Mouse (Mus musculus): ENCODE measurements around the gene Cyp26b1.
"Not testable (repeated sequence)": the region's sequence is repeated elsewhere in the genome, so short reads cannot be mapped to it uniquely, and the experiment has no call there.

The Cyp26b1 gene

DNA sequence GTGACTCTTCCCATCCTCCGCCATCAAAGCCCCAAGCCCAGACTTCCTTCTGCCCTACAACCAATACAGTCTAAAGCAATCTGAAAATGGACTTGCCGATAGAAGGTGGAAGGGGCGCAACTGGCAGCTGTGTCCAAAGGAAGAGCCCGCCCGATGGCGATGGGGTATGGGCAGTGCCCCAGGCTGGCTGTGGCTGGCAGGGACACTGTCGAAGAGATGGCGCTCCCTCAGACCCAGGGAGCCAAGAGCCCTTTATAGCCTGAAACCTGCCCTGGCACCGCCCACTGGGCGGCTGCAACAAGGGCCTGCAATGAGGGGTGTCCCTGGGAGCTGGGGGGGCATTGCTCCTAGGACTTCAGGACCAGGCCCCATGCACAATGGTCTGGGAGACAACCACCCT is at the start of gene Cyp26b1:
Cyp26b1 (minus strand) TSS at position 216 of the 400 bp plus-strand sequence.
- no peak for DNase-seq (ENCODE audit: low spot score in 2 of 2)

DNA sequence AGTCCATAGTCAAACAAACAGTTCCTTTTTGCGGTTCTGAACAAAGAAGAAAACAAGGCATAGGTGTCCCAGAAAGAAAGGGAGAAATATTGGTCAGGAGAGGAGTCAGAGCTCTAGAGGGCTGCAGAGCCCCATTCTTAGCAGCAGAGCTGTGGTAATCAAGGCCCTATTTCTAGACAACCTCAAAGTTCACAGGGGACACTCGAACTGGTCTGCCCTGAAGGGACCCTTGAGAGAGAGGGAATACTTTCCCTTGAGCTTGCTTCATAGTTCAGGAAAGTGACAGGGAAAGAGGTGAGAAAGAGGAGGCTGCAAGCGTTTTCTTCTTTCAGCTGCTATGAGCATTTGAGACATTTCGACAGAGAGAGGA is 47.3 kb upstream of the Cyp26b1 start:
- DNase-seq (ENCODE audit: low spot score in 2 of 2) = no peak

DNA sequence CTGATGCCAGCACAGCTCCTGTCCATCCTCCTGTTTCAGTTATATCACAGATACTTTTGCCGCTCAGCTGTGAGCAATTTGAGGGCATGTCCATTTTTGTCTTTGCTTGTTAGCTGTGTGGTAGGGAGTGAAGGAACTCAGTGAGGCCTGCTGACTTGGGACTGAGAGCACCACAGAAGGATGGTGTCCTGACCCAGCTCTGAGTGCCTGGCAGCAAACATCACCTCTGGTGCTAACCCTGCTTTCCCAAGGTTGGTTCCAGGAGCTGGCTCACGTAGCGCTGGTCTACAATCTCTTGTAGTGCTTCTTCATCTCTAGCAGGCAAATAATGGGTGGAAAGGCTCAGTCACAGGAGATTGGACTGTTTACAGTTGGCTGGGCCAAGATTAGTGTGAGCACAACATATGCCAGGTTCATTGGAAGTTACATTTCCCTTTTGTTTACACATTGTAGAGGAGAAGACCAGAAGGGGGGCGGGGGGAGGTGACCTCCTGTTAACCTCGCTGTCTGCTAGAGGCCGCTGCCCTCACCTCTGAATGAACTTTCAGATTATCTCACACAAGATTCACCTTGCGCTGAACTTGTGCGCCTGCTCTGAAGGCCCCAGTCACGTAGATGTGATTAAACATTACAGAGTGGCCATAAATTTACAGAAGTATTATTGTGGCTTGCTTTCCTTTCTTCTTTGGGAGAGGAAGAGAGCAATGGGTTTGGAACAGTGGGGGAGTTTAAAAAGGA is 46.8 kb upstream of the Cyp26b1 start:
- DNase-seq (ENCODE audit: low spot score in 2 of 2) = no peak

DNA sequence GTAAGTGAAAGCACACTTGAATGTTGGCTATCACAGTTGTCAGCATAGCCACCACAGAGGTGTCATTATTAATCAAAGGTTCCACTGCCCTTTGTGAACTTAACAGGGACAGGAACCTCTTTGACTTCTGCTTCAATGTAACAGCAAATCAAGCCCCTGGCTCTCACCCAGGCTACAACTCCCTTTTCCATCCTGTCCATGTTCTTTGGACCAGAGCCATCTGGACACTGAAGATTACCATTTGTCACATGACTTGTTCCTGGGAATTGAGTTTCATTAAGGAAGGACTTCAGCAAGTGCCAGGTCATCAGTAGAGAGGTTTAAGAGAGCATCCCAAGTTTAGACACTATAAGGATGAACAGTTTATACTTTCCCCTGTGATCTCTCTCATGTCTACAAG is 44.5 kb upstream of the Cyp26b1 start:
- no peak for DNase-seq (ENCODE audit: low spot score in 2 of 2)

DNA sequence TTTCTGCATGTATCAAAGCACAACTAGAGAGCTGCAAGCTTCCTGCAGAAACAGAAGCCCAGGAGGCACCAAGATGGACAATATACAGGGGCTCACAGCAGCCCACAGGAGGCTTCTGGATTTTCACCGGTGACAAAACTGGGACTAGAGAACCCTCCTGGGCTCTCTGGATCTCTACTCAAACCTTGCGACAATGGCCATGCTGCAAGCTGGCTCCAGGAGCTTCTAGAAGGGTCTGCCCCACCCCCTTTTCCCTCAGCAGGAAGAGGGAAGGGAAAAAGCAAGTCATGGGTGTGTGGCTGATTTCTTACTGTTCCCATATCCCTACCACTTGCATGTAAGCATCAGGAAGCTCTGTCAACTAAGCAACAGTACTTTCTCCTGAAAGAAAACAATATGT is 37.9 kb upstream of the Cyp26b1 start:
- no peak for DNase-seq (ENCODE audit: low spot score in 2 of 2)

DNA sequence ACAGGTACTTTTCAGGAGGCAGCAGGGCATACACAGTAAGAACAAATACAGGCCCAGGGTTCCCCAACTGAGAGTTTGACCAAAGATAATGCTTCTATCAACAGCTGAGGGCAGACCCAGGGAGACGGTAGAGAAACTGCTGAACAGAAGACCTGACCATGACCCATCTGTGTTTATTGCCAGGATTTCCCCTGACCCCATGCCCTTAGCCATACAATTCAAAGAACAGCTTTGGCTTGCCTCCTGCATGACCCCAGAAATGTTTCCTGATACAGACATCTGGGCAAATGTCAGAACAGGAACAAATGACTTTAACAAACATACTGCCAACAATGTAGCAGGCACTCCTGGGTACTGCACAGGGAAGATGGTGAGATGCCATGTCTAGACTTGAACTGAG is 36.6 kb upstream of the Cyp26b1 start:
- DNase-seq (ENCODE audit: low spot score in 2 of 2) = no peak

DNA sequence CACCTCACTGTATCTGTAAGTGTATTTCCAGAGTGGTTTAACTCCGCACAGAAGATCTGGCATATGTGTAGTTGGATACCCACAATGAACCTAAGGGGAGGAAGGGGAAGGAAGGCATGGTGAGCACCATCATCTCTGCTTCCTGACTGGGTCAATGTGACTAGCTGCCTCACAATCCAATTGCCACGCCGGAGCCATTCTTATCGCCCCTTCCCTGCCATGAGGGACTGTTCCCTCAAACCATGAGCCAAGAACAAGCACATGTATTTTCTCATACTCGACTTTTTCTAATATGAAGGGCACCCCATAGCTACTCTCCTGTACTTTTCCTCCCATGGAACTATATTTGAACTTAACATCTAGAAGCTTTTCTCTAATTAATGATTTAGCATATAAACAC is 35.1 kb upstream of the Cyp26b1 start:
- no peak for DNase-seq (ENCODE audit: low spot score in 2 of 2)

DNA sequence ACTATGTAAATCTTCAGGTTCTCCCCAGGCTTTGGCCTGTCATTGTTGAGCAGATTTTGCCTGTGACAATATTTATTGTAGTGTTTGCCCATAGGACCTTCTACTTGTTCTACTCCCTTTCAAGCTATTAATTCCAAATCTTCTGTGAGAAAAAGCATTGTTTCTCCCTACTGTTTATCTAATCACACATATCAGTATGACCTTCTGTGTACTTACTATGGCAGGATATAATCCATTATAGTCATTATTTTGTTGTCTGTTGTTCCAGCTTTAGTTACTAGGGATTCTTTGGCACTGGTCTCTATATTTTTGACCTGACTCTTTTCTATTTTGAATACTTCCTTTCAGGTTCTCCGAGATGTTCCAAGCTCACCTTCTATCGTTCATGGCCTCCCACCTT is 32.7 kb upstream of the Cyp26b1 start:
- no peak for DNase-seq (ENCODE audit: low spot score in 2 of 2)

DNA sequence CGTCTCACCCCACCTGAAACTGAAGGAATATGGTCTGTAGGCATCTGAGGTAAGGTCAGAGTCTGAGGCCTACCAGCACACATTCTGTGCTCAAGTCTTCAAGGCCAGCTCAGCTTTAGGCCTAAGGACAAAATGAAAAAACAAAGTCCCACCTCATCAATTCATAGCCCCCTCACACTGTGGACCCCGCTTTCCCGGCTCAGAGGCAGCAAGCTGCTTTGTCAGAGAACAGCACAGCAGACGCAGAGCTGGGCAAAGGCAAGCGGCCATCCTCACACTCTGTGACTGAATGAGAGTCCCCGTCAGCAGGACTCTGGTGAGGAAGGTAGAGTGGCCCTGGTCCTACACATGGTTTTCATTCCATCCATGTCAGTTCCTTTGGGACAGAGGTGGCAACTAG is 25.5 kb upstream of the Cyp26b1 start:
- DNase-seq (ENCODE audit: low spot score in 2 of 2) = no peak

DNA sequence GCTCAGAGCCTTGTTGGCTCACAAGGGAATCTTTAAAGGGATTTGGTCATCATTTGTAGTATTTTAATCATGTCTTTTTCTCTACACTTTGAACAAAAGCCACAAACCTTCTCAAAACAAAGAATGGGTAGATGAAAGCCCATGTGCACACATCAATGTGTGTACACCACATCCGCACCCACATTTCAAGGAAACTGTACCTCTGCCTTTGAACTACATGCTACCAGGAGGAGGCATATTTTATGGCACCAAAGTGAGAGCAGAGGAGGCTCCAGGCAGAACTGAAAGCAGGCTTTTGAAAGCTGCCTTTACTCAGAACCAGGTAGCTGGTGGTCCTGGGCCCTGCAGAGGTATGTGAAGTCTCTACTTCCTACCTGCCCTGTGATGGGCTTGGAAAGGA is 23.3 kb upstream of the Cyp26b1 start:
- no peak for DNase-seq (ENCODE audit: low spot score in 2 of 2)

DNA sequence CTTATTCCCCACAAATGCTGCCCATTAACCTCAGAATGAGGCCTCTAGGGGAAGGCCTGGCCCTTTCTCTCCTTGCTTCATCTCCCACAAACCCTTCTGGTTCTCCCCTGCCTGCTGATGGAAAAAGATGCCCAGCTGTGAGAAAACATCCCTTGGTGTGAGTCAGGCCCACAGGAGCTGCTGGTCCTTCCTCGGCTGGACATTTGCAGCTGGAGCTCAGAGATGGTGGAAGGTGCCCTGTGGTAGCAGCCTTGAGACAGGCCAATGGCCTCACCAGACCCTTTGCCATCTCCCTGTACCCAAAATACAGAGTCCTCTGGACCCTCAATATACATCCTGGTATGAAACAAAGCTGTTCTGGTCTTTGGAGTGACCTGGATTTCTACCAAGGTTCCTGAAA is 22.9 kb upstream of the Cyp26b1 start:
- no peak for DNase-seq (ENCODE audit: low spot score in 2 of 2)

DNA sequence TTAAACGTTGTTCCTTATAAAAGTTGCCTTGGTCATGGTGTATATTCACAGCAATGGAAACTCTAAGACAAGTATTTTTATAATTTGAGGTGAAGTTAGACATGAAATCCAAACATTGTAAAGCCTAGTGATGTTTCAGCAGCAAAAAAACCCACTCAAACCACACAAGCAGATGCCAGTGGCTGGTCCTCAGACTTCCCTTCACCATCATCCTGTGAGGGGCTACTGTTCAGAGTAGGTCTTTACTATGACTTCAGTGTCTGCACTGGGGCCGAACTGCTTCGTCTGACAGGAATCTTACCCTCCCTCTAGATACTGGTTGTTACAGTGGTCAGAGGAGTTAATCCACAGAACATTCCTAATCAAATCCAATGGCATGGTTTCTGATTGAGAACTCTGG is 19.9 kb upstream of the Cyp26b1 start:
- DNase-seq (ENCODE audit: low spot score in 2 of 2) = no peak

DNA sequence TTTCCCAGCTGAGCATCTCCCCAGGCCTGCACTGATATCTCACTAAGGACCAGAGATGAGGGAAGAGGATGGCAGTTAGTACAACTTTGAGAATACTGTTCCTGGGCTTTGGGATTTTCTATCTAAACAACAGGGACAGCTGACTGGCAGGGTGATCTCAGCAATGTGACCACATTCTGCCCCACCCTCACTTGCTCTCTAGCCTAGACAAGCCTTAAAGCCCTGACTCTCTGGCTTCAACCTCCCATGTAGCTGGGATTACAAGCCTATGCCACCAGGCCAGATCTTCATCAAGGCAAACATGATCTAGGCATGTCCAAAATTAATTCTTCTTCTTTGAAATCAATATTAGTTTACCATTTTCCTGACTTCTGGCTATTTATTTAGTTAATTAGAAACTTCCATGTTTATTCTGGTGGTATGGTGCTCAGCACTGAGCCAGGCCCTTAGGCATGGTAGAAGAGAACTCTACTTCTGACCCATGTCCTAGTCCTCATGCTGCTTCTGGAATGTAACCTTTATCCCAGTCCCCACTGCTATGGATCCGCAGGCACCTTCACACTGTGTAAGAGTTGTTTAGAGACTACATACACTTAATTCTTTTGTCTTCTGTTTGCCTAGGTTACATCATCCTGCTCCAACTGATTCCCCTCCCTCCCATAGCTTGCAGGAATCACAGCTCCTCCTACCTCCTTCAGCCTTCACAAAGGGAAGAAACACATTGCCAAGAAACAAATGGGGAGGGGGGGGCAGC is 7.6 kb upstream of the Cyp26b1 start:
- no peak for DNase-seq (ENCODE audit: low spot score in 2 of 2)

DNA sequence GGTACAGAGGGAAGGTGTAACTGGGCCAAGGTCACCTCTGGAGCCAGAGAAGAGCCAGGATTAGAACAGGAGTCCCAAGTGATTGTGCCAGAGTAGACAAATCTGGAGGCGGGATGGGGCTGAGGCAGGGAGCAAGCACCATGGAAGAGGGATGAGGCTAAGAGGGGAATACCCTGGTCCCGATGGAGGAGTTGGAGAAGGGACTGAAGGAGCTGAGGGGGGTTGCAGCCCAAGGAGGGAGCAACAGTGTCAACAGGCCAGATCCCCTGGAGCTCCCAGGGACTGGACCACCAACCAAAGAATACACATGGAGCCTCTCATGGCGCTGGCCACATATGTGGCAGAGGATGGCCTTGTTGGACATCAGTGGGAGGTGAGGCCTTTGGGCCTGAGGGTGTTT is 5.6 kb upstream of the Cyp26b1 start:
- DNase-seq (ENCODE audit: low spot score in 2 of 2) = not testable (repeated sequence)

DNA sequence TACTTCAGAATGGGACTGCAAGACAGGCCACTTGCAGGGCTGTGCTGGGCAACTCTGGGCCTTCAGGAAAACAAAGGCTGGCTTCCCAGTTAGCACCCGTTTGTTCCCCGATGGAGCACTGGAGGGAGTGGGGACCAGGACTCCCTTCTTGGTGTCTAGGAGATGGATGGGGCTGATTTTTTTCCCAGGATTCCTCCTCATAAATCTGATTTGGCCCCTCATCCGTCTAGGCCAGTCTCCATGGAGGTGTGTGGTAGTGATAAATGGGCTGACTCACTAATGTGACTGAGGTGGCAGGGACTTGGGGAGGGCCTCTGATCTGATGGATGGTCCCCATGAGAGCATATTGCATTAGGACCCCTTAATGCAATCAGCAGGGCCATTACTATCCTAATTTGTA is 5.0 kb upstream of the Cyp26b1 start:
- no peak for DNase-seq (ENCODE audit: low spot score in 2 of 2)

DNA sequence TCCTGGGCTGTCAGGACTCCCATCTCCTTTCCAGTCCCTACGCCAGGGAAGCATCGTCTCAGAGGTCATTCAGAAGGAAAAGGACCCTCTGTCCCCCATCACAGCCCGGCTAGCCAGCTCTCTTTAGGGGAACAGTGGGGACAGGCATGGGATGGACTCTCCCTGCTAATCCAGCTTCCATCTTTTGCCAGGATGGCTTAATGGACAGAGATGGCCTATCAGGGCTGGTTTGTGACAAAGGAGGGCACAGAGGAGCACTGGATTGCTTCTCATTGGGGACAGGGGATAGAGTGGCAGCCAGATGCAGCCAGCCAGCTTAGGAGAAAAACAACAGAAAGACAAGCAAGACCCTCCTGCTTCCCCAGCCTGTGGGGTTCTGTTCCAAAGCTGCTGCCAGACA is 918 bp upstream of the Cyp26b1 start:
- DNase-seq (ENCODE audit: low spot score in 2 of 2) = no peak

DNA sequence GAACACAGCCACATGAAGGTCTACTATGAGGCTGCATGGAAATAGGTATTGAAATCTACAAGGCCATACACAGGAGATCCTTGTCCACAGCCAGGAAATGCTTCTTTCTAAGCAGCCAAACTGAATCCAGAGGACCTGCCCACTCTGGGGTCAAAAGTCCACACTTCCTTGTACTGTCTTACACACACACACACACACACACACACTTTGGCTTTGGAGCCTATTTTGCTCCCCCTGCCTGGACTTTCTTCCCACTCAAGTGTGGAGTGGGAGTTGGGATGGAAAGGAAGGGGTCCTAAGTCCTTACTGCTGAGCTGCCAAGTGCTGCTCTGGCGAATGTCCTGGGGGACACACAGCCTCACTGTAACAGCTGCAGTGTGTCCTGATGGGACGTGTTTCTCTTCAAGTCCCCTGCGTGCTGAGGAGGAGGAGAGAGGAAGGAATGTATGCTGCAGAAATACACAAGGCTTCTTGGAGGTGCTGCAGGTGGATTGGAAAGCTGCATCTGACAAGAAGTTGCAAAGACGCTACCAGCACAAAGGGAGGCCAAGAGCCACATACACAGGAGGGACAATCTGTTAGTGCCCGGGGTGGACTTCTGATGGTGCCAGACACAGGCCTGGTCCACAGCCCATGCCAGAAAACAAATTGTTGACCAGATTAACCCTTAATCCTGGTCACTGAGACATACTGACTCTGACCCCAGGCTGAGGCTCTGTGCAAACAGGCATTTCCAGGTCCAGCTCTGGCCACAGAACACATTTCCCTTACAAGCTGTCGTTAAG is 2.6 kb downstream of the Cyp26b1 start:
- no peak for DNase-seq (ENCODE audit: low spot score in 2 of 2)

DNA sequence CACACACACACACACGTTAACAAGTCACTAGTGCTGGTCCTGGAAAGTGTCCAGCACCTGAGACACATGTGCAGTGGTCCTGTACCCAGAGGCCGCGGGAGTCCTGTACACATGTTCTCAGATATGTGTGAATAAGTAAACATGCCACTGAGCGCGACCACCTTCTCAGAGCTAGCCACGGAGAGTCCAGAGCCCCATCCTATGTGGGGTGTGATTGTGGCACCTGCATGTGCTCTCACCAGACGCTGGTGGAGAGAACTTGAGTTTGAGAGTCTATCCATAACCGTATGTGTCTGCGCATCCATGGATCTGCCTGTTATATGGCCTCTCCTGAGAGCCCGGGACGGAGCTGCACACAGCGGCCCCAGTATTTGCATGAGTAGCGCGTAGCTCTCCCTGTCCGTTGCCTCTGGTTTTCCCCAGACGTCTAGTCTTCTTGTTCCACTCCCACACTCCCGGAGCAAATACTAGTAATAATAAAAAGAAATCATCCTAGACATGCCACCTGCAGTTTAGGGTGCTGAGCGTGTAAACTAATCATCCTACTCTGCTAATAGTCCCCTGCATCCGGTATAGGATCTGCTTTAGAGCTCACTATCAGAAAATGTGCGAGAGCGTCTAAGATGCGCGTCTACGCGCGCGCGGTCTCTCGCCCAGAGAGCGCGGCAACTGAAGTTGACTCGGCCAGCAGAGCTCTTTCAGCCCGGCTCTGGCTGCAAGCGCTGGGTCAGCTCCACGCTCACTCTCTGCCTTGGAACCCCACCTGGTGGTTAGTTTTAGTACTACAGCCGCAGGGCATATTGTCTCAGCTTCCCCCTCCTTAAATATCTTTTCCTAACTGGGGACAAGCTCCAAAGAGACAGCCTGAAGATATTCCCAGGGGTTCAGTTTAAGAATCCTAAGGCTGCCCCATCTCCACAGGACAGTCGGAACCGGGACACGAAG is 3.7 kb downstream of the Cyp26b1 start:
- peak; percentile 4 to 86 for DNase-seq (ENCODE audit: low spot score in 2 of 2)

DNA sequence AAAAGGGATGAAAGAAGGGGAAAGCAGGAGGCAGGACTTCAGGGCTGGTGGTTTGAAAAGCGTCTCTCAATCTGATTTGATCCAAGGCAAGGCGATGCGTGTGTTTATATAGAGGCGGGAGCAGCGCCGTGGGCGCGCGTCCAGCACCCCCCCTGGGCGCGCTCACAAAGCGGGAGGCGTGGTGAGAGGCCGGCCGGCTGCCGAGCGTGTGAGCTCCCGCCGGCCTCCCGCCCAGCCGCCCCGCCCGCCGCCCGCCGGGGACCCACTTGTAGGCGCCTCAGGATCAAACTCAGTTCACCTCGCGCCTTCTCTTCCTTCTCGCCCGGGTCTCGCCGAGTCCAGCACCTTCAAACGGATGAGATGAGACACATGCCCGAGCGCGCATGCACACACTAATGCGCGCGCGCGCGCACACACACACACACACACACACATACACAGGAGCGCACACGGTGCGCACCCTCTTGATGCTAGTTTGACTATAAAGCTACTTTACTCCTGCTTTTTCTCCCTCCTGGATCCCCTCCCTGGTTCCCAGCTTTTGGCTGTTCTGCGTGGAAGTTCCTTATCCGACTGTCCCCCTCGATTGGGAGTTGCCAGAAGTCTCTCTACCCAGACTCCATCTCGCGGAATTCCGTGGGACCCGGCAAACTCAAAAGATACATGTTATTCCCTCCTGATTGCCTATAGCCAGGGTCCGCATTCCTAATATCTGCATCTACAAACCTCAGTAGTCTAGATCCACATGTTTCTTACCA is 4.6 kb downstream of the Cyp26b1 start:
- DNase-seq (ENCODE audit: low spot score in 2 of 2) = peak in 1 of 2 experiments; percentile 7

DNA sequence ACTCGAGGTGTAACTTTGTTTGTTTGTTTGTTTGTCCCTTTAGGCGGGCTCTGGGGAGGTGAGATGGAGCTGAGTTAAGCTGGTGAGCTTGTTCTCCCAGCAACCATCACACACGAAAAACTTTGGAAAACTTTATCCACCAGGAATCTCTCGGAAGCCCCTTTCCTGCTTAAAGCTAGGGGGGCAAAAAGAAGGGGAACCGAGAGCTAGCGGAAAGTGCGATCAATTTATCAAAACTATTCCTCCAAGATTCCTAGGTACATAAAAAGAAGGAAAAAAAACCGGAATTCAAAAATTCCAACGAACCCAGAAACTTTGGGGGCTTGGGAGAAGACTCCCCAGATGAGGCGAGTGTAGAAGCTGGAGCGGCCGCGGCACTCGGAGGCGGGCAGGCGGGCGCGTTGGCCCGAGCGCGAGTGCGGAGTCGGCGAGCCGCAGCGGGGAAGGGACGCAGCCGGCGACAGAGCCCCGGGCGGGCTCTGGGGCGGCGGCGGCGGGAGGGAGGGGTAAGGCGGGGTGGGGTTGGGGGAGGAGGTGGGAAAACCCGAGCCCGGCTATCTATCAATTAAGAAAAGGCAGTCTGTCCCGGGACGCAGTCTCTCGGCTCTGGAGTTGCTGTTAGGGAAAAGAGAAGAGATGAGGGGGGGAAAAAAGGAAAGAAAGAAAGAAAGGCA is 5.3 kb downstream of the Cyp26b1 start:
- peak in 1 of 2 experiments; percentile 1 for DNase-seq (ENCODE audit: low spot score in 2 of 2)
